Mouse (Mus musculus): ENCODE measurements around the gene Creb5.

DNA sequence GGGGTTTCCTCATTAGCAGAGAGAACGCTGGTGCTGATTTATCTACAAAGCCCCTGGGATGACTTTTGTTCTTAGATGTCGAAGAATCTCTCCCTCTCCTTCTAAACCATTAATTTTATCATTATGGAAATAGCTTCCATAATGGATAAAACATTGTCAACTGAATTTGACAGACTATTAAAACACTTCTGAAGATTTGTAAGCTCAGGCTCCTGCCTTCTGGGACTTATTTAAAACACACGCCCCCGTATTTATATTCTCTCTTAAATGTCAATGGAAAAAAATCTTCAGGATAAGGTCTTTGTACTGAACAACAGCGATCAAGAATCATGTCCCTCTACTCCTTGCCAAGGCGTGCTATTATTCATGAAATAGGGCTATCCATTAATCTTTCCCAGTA is 448.6 kb downstream of the Creb5 start:
- no peak for TF ChIP-seq CTCF (IDR thresholded peaks at IDR 0.05; ENCODE audit: extremely low read depth, insufficient read depth, low read length)
- no peak for TF ChIP-seq POLR2A (IDR thresholded peaks at IDR 0.05; ENCODE audit: extremely low read depth, insufficient read depth, low read length)

All from cortical plate, adult 2 months (tissue).